Mouse (Mus musculus): ENCODE data around the gene Tedc2. TPM values are rescaled to one million over a fixed set of nuclear protein-coding genes. Genes with fewer than 3 reads are reported as not detected.

Gene Tedc2
- total and polyA plus RNA-seq, 3 experiments, result 11.8 to 14.5 (median 14.1) TPM

- Histone ChIP-seq H3K9ac (ENCODE audit: insufficient read depth, low read depth) (no peak overlapping the region), H3K27me3 (replicated peaks) (no peaks in the 10 kb centered on the region), H3K79me2 (replicated peaks; ENCODE audit: control insufficient read depth, extremely low read depth, insufficient read depth, poor library complexity, severe bottlenecking) (peaks cover 26% of the 10 kb centered on the region), H3K36me3 (replicated peaks in 1 of 2; ENCODE audit: control insufficient read depth in 1 of 2, insufficient read depth in 1 of 2, low read length in 1 of 2) (peaks cover 33 to 45% of the 10 kb centered on the region in 2 experiments), H3K9me3 (replicated peaks; ENCODE audit: low read length) (no peaks in the 10 kb centered on the region), H3K27ac (ENCODE audit: insufficient read depth, low read depth) (no peak overlapping the region), H3K4me3 (replicated peaks in 1 of 3; ENCODE audit: low read depth in 2 of 3, low read length in 2 of 3, poor library complexity in 1 of 3) (no peak overlapping the region), H3K4me2 (ENCODE audit: insufficient read depth, low read depth, poor library complexity, severe bottlenecking) (no peak overlapping the region), H3K4me1 (ENCODE audit: control insufficient read depth in 1 of 2, insufficient read depth in 2 of 2) (peaks cover 17 to 48% of the 10 kb centered on the region in 2 experiments)
- in situ Hi-C loops (cut with MboI; ENCODE audit: low pct_ligation_motif_present, low pct_unique_long_range_greater_than_20kb, low sequenced_read_pairs) (loop anchor here (5.0 kb wide), 1 partner anchor 130 kb away; no protein-coding TSS in a partner anchor), dilution Hi-C loops (cut with MboI; ENCODE audit: extremely low pct_ligation_motif_present, extremely low pct_unique_long_range_greater_than_20kb, low sequenced_read_pairs) (no loop called here)
- no peak for TF ChIP-seq E2F4 (IDR thresholded peaks at IDR 0.05; ENCODE audit: insufficient replicate concordance, low read depth, low read length)
- TF ChIP-seq MAX (IDR thresholded peaks at IDR 0.05; ENCODE audit: low read length), result no peak
- TF ChIP-seq ZNF384 (IDR thresholded peaks at IDR 0.05; ENCODE audit: low read depth, low read length), result no peak
- no peak for TF ChIP-seq MAZ (IDR thresholded peaks at IDR 0.05; ENCODE audit: low read depth, low read length)
- TF ChIP-seq JUN (IDR thresholded peaks at IDR 0.05; ENCODE audit: insufficient read depth, low read depth, low read length), result no peak
- TF ChIP-seq ZKSCAN1 (IDR thresholded peaks at IDR 0.05; ENCODE audit: borderline replicate concordance, low read depth, low read length), result no peak
- TF ChIP-seq TCF12 (IDR thresholded peaks at IDR 0.05; ENCODE audit: low read depth, low read length), result no peak
- TF ChIP-seq CTCF (conservative IDR thresholded peaks at IDR 0.05 in 1 of 2, IDR thresholded peaks at IDR 0.05 in 1 of 2; ENCODE audit: low read depth in 2 of 2, low read length in 2 of 2), result no peak
- no peak for TF ChIP-seq KAT2A (IDR thresholded peaks at IDR 0.05; ENCODE audit: insufficient replicate concordance, low read length)
- no peak for TF ChIP-seq PAX5 (IDR thresholded peaks at IDR 0.05; ENCODE audit: low read length)
- TF ChIP-seq ZC3H11A (IDR thresholded peaks at IDR 0.05; ENCODE audit: low read depth, low read length), result no peak
- no peak for TF ChIP-seq UBTF (IDR thresholded peaks at IDR 0.05; ENCODE audit: low read depth, low read length)
- no peak for TF ChIP-seq ZMIZ1 (IDR thresholded peaks at IDR 0.05; ENCODE audit: low read depth, low read length)
- TF ChIP-seq ETS1 (conservative IDR thresholded peaks at IDR 0.05; ENCODE audit: low read depth, low read length), result no peak
- no peak for TF ChIP-seq USF1 (IDR thresholded peaks at IDR 0.05; ENCODE audit: low read depth, low read length)
- no peak for TF ChIP-seq SIN3A (IDR thresholded peaks at IDR 0.05; ENCODE audit: low read length)
- no peak for TF ChIP-seq SMC3 (IDR thresholded peaks at IDR 0.05; ENCODE audit: low read depth, low read length)
- DNase-seq (ENCODE audit: extremely low read depth), result no peak
These were observed 53.5 kb downstream of the Tedc2 start for GRCm38 (mm10) chr17:24167120-24167519.

Other genes starting within 250 kb of the Tedc2 start
- 0.08 TPM in 1 of 2 replicates, not detected in the other for gene Prss30, start 240.3 kb downstream of the Tedc2 start, total RNA-seq (2012; rRNA removed)
- 0.30 and 0.57 TPM in 2 replicates for gene Prss30, start 240.3 kb downstream of the Tedc2 start, total RNA-seq (2014; rRNA removed)
- gene Prss30, start 240.3 kb downstream of the Tedc2 start, polyA plus RNA-seq (2012; ENCODE audit: insufficient read length, low read depth), result 0.63 and 0.69 TPM in 2 replicates
- not detected in 2 replicates for gene Prss22, start 222.8 kb downstream of the Tedc2 start, total RNA-seq (2012; rRNA removed)
- gene Prss22, start 222.8 kb downstream of the Tedc2 start, total RNA-seq (2014; rRNA removed), result not detected in 2 replicates
- not detected in 2 replicates for gene Prss22, start 222.8 kb downstream of the Tedc2 start, polyA plus RNA-seq (2012; ENCODE audit: insufficient read length, low read depth)
- gene Prss27, start 182.7 kb downstream of the Tedc2 start, total RNA-seq (2012; rRNA removed), result not detected in 2 replicates
- not detected in 2 replicates for gene Prss27, start 182.7 kb downstream of the Tedc2 start, total RNA-seq (2014; rRNA removed)
- gene Prss27, start 182.7 kb downstream of the Tedc2 start, polyA plus RNA-seq (2012; ENCODE audit: insufficient read length, low read depth), result not detected in 2 replicates
- gene Kctd5, start 147.4 kb downstream of the Tedc2 start, total RNA-seq (2012; rRNA removed), result 30.1 and 36.9 TPM in 2 replicates
- 51.1 and 51.6 TPM in 2 replicates for gene Kctd5, start 147.4 kb downstream of the Tedc2 start, total RNA-seq (2014; rRNA removed)
- gene Kctd5, start 147.4 kb downstream of the Tedc2 start, polyA plus RNA-seq (2012; ENCODE audit: insufficient read length, low read depth), result 44.3 and 44.6 TPM in 2 replicates
- 15.3 and 15.9 TPM in 2 replicates for gene Pdpk1, start 69.9 kb downstream of the Tedc2 start, total RNA-seq (2012; rRNA removed)
- gene Pdpk1, start 69.9 kb downstream of the Tedc2 start, total RNA-seq (2014; rRNA removed), result 16.7 and 17.0 TPM in 2 replicates
- gene Pdpk1, start 69.9 kb downstream of the Tedc2 start, polyA plus RNA-seq (2012; ENCODE audit: insufficient read length, low read depth), result 9.6 and 12.2 TPM in 2 replicates
- gene Amdhd2, start 57.1 kb downstream of the Tedc2 start, total RNA-seq (2012; rRNA removed), result 0.59 and 0.64 TPM in 2 replicates
- not detected in 2 replicates for gene Amdhd2, start 57.1 kb downstream of the Tedc2 start, total RNA-seq (2014; rRNA removed)
- gene Amdhd2, start 57.1 kb downstream of the Tedc2 start, polyA plus RNA-seq (2012; ENCODE audit: insufficient read length, low read depth), result not detected in 2 replicates
- 79.4 and 83.2 TPM in 2 replicates for gene Atp6v0c, start 51.1 kb downstream of the Tedc2 start, total RNA-seq (2012; rRNA removed)
- 41.8 and 49.1 TPM in 2 replicates for gene Atp6v0c, start 51.1 kb downstream of the Tedc2 start, total RNA-seq (2014; rRNA removed)
- 317 and 407 TPM in 2 replicates for gene Atp6v0c, start 51.1 kb downstream of the Tedc2 start, polyA plus RNA-seq (2012; ENCODE audit: insufficient read length, low read depth)
- gene Tbc1d24, start 15.3 kb downstream of the Tedc2 start, total RNA-seq (2012; rRNA removed), result 4.2 and 4.8 TPM in 2 replicates
- 3.5 and 4.5 TPM in 2 replicates for gene Tbc1d24, start 15.3 kb downstream of the Tedc2 start, total RNA-seq (2014; rRNA removed)
- gene Tbc1d24, start 15.3 kb downstream of the Tedc2 start, polyA plus RNA-seq (2012; ENCODE audit: insufficient read length, low read depth), result 5.8 and 6.6 TPM in 2 replicates
- gene Ntn3, start 11.3 kb downstream of the Tedc2 start, total RNA-seq (2012; rRNA removed), result 0.08 TPM in 2 replicates
- gene Ntn3, start 11.3 kb downstream of the Tedc2 start, total RNA-seq (2014; rRNA removed), result not detected in 2 replicates
- gene Ntn3, start 11.3 kb downstream of the Tedc2 start, polyA plus RNA-seq (2012; ENCODE audit: insufficient read length, low read depth), result 0.10 TPM in 1 of 2 replicates, not detected in the other
- 40.1 and 40.9 TPM in 2 replicates for gene Ccnf, start 30.6 kb upstream of the Tedc2 start, total RNA-seq (2012; rRNA removed)
- 26.4 and 27.7 TPM in 2 replicates for gene Ccnf, start 30.6 kb upstream of the Tedc2 start, total RNA-seq (2014; rRNA removed)
- gene Ccnf, start 30.6 kb upstream of the Tedc2 start, polyA plus RNA-seq (2012; ENCODE audit: insufficient read length, low read depth), result 57.6 and 60.7 TPM in 2 replicates
- not detected in 2 replicates for gene Abca17, start 130.2 kb upstream of the Tedc2 start, total RNA-seq (2012; rRNA removed)
- 0.35 TPM in 1 of 2 replicates, not detected in the other for gene Abca17, start 130.2 kb upstream of the Tedc2 start, total RNA-seq (2014; rRNA removed)
- not detected in 2 replicates for gene Abca17, start 130.2 kb upstream of the Tedc2 start, polyA plus RNA-seq (2012; ENCODE audit: insufficient read length, low read depth)
- 5.7 and 8.4 TPM in 2 replicates for gene Abca3, start 131.1 kb upstream of the Tedc2 start, total RNA-seq (2012; rRNA removed)
- 3.9 and 4.0 TPM in 2 replicates for gene Abca3, start 131.1 kb upstream of the Tedc2 start, total RNA-seq (2014; rRNA removed)
- gene Abca3, start 131.1 kb upstream of the Tedc2 start, polyA plus RNA-seq (2012; ENCODE audit: insufficient read length, low read depth), result 8.7 and 9.1 TPM in 2 replicates
- 160 and 186 TPM in 2 replicates for gene Rnps1, start 193.7 kb upstream of the Tedc2 start, total RNA-seq (2012; rRNA removed)
- gene Rnps1, start 193.7 kb upstream of the Tedc2 start, total RNA-seq (2014; rRNA removed), result 288 and 302 TPM in 2 replicates
- 252 and 255 TPM in 2 replicates for gene Rnps1, start 193.7 kb upstream of the Tedc2 start, polyA plus RNA-seq (2012; ENCODE audit: insufficient read length, low read depth)
- gene Eci1, start 205.8 kb upstream of the Tedc2 start, total RNA-seq (2012; rRNA removed), result 97.4 and 122 TPM in 2 replicates
- gene Eci1, start 205.8 kb upstream of the Tedc2 start, total RNA-seq (2014; rRNA removed), result 94.7 and 100 TPM in 2 replicates
- gene Eci1, start 205.8 kb upstream of the Tedc2 start, polyA plus RNA-seq (2012; ENCODE audit: insufficient read length, low read depth), result 70.1 and 74.1 TPM in 2 replicates
- 1.5 and 1.6 TPM in 2 replicates for gene Dnase1l2, start 222.3 kb upstream of the Tedc2 start, total RNA-seq (2012; rRNA removed)
- gene Dnase1l2, start 222.3 kb upstream of the Tedc2 start, total RNA-seq (2014; rRNA removed), result 0.82 TPM in 2 replicates
- 1.1 and 1.3 TPM in 2 replicates for gene Dnase1l2, start 222.3 kb upstream of the Tedc2 start, polyA plus RNA-seq (2012; ENCODE audit: insufficient read length, low read depth)
- 21.5 and 22.7 TPM in 2 replicates for gene E4f1, start 249.5 kb upstream of the Tedc2 start, total RNA-seq (2012; rRNA removed)
- 10.0 and 10.2 TPM in 2 replicates for gene E4f1, start 249.5 kb upstream of the Tedc2 start, total RNA-seq (2014; rRNA removed)
- 16.2 and 17.4 TPM in 2 replicates for gene E4f1, start 249.5 kb upstream of the Tedc2 start, polyA plus RNA-seq (2012; ENCODE audit: insufficient read length, low read depth)
- 14.2 and 17.3 TPM in 2 replicates for gene Pgp, start 249.5 kb upstream of the Tedc2 start, total RNA-seq (2012; rRNA removed)
- 31.1 and 41.8 TPM in 2 replicates for gene Pgp, start 249.5 kb upstream of the Tedc2 start, total RNA-seq (2014; rRNA removed)
- gene Pgp, start 249.5 kb upstream of the Tedc2 start, polyA plus RNA-seq (2012; ENCODE audit: insufficient read length, low read depth), result 41.1 and 41.6 TPM in 2 replicates

Measured in CH12.LX (cell line).